In genomic region chr3:121126476-121126875, GRCm38 (mm10) we compare ENCODE assay signal across 20 mouse cellular contexts.
"Had no signal": no experiment of that assay in that cellular context is flagged by ENCODE, and none has a peak within 500 bp of the region (broad histone marks: within the 10 kb centered on the region; RNA-seq: fewer than 3 reads in every experiment).

No protein-coding gene starts in this region.

- DNase-seq: kidney, adult 2 months; kidney, postnatal 25 days; left cerebral cortex, postnatal 4 days; liver, postnatal 0 days; lung, embryonic 14.5 days; lung, postnatal 36 days; right cerebral cortex, postnatal 25 days; spleen, adult 18-20 months; thymus, postnatal 25 days had no signal

- ATAC-seq: liver, postnatal 0 days; lung, postnatal 0 days; midbrain, embryonic 13.5 days; midbrain, embryonic 16.5 days had no signal

- H3K4me1 ChIP-seq: limb, embryonic 15.5 days; megakaryocyte, embryonic 14.5 days; midbrain, embryonic 10.5 days; midbrain, embryonic 13.5 days; stomach, embryonic 15.5 days had no signal

- H3K36me3 ChIP-seq: limb, embryonic 12.5 days; limb, embryonic 15.5 days; midbrain, embryonic 10.5 days; midbrain, embryonic 13.5 days; stomach, embryonic 15.5 days had no signal

- H3K9me3 ChIP-seq: limb, embryonic 15.5 days; midbrain, embryonic 10.5 days; stomach, embryonic 15.5 days had no signal

- H3K4me3 ChIP-seq: limb, embryonic 12.5 days; limb, embryonic 15.5 days; megakaryocyte, embryonic 14.5 days; midbrain, embryonic 10.5 days; midbrain, embryonic 13.5 days; stomach, embryonic 15.5 days had no signal

- H3K27me3 ChIP-seq: limb, embryonic 12.5 days; limb, embryonic 15.5 days; megakaryocyte, embryonic 14.5 days; midbrain, embryonic 13.5 days; stomach, embryonic 15.5 days had no signal

- H3K27ac ChIP-seq: kidney, postnatal 0 days; limb, embryonic 12.5 days; limb, embryonic 15.5 days; liver, embryonic 14.5 days; midbrain, embryonic 10.5 days; midbrain, embryonic 13.5 days; stomach, embryonic 15.5 days had no signal

- H3K4me2 ChIP-seq: limb, embryonic 12.5 days; limb, embryonic 15.5 days; liver, embryonic 11.5 days; lung, embryonic 14.5 days; midbrain, embryonic 13.5 days; stomach, embryonic 15.5 days had no signal

- H3K9ac ChIP-seq: limb, embryonic 12.5 days; limb, embryonic 15.5 days; liver, embryonic 14.5 days; liver, postnatal 0 days; lung, embryonic 14.5 days; midbrain, embryonic 13.5 days; stomach, embryonic 15.5 days had no signal
